Mouse (Mus musculus): ENCODE data around the gene Smim7. TPM values are rescaled to one million over a fixed set of nuclear protein-coding genes. Genes with fewer than 3 reads are reported as not detected.

The Smim7 gene
- polyA plus RNA-seq (2014; fragmentation: Nextera tagmentation; extraction: Ambion mirVana) = 101 and 114 TPM in 2 replicates

GRCm38 (mm10) chr8:72570633-72571610 is at the start of gene Smim7:
Gene Smim7, minus strand, starts transcription at chr8:72571088.
- no peaks in the 10 kb centered on the region for H3K27me3 ChIP-seq (ENCODE audit: control insufficient read depth, insufficient read depth, low read length)
- ATAC-seq (replicated peaks; ENCODE audit: insufficient number of reproducible peaks, low FRiP score, low TSS enrichment) = peak; percentile 97
- peak within 1 kb of the TSS; percentile 76 for H3K9ac ChIP-seq (ENCODE audit: low read depth, low read length)
- peaks cover 12% of the 10 kb centered on the region for H3K4me1 ChIP-seq (ENCODE audit: control insufficient read depth, insufficient read depth, low read length)
- H3K4me2 ChIP-seq = peak within 1 kb of the TSS; percentile 82
- H3K36me3 ChIP-seq (ENCODE audit: control insufficient read depth, insufficient read depth, low read length) = peaks cover 26% of the 10 kb centered on the region
- H3K4me3 ChIP-seq (ENCODE audit: low read depth, low read length) = peak within 1 kb of the TSS; percentile 69
- no peaks in the 10 kb centered on the region for H3K9me3 ChIP-seq (replicated peaks; ENCODE audit: control insufficient read depth, low read length)
- H3K27ac ChIP-seq (ENCODE audit: low read depth, low read length) = peak within 1 kb of the TSS; percentile 87
- under 1% methylated on average over 51 of the region's 52 CpGs for WGBS (ENCODE audit: insufficient replicate concordance)

GRCm38 (mm10) chr8:72590198-72590597 is 19.3 kb upstream of the Smim7 start:
- Histone ChIP-seq H3K36me3 (ENCODE audit: control insufficient read depth, insufficient read depth, low read length) (no peaks in the 10 kb centered on the region), H3K9me3 (replicated peaks; ENCODE audit: control insufficient read depth, low read length) (no peaks in the 10 kb centered on the region), H3K4me2 (no peak overlapping the region), H3K4me3 (ENCODE audit: low read depth, low read length) (no peak overlapping the region), H3K27ac (ENCODE audit: low read depth, low read length) (no peak overlapping the region), H3K9ac (ENCODE audit: low read depth, low read length) (no peak overlapping the region), H3K4me1 (ENCODE audit: control insufficient read depth, insufficient read depth, low read length) (no peaks in the 10 kb centered on the region), H3K27me3 (ENCODE audit: control insufficient read depth, insufficient read depth, low read length) (no peaks in the 10 kb centered on the region)
- WGBS (ENCODE audit: insufficient replicate concordance) = 60% methylated on average over 2 of the region's 2 CpGs
- no peak for ATAC-seq (replicated peaks; ENCODE audit: insufficient number of reproducible peaks, low FRiP score, low TSS enrichment)

DNA sequence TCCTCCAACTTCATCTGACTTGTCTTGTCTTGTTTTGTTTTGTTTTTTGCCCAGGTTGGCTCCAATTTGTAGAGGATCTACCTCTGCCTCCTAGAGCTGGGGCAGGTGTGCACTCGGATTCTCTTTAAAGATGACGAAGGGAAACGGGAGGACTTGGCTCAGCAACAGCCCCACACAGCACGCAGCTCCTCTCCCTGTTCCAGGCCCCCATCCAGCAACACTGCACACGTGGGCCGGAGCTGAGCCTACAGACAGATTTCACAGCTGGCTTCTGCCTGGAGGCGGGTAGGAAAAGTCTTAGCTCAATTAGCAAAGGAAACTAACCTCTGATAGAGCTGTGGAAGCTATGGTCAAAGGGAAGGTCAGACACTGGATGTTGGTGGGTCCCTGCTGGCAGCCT is 18.4 kb upstream of the Smim7 start:
- H3K27ac ChIP-seq (ENCODE audit: low read depth, low read length) = no peak overlapping the region
- no peaks in the 10 kb centered on the region for H3K9me3 ChIP-seq (replicated peaks; ENCODE audit: control insufficient read depth, low read length)
- no peak overlapping the region for H3K4me2 ChIP-seq
- 73% methylated on average over 7 of the region's 7 CpGs for WGBS (ENCODE audit: insufficient replicate concordance)
- H3K36me3 ChIP-seq (ENCODE audit: control insufficient read depth, insufficient read depth, low read length) = no peaks in the 10 kb centered on the region; the same call in 1 of the 2 replicates
- no peak overlapping the region for H3K9ac ChIP-seq (ENCODE audit: low read depth, low read length)
- H3K27me3 ChIP-seq (ENCODE audit: control insufficient read depth, insufficient read depth, low read length) = no peaks in the 10 kb centered on the region
- H3K4me3 ChIP-seq (ENCODE audit: low read depth, low read length) = no peak overlapping the region
- no peaks in the 10 kb centered on the region for H3K4me1 ChIP-seq (ENCODE audit: control insufficient read depth, insufficient read depth, low read length)
- no peak for ATAC-seq (replicated peaks; ENCODE audit: insufficient number of reproducible peaks, low FRiP score, low TSS enrichment)

- Histone ChIP-seq H3K4me2 (no peak overlapping the region), H3K4me3 (ENCODE audit: low read depth, low read length) (no peak overlapping the region), H3K4me1 (ENCODE audit: control insufficient read depth, insufficient read depth, low read length) (no peaks in the 10 kb centered on the region), H3K9ac (ENCODE audit: low read depth, low read length) (no peak overlapping the region), H3K36me3 (ENCODE audit: control insufficient read depth, insufficient read depth, low read length) (no peaks in the 10 kb centered on the region; the same call in 1 of the 2 replicates), H3K27ac (ENCODE audit: low read depth, low read length) (no peak overlapping the region), H3K27me3 (ENCODE audit: control insufficient read depth, insufficient read depth, low read length) (no peaks in the 10 kb centered on the region), H3K9me3 (replicated peaks; ENCODE audit: control insufficient read depth, low read length) (no peaks in the 10 kb centered on the region)
- ATAC-seq (replicated peaks; ENCODE audit: insufficient number of reproducible peaks, low FRiP score, low TSS enrichment) = no peak
- 81% methylated on average over 10 of the region's 10 CpGs for WGBS (ENCODE audit: insufficient replicate concordance)
Measured at GRCm38 (mm10) chr8:72588865-72589264, 18.0 kb upstream of the Smim7 start.

DNA sequence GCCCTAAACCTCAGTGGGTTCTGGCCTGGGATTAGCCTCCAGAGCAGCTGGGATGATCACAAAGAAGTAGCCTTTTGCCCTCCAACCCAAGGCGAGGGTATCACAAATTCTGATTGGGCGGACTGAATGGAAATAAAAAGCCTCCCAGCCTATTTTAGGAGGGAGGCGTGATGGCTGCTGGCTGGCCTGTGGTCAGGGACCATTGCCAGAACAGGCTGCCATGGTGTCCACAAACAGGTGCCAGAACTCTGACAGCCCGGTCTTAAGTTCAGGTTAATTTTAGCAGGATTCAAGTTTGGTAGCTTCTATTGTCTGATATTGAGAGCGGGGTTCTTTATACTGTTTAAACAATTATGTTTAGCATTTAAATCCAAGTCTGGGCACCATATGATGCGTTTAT is 16.9 kb upstream of the Smim7 start:
- WGBS (ENCODE audit: insufficient replicate concordance) = 66% methylated on average over 6 of the region's 6 CpGs
- Histone ChIP-seq H3K9ac (ENCODE audit: low read depth, low read length) (no peak overlapping the region), H3K27ac (ENCODE audit: low read depth, low read length) (no peak overlapping the region), H3K27me3 (ENCODE audit: control insufficient read depth, insufficient read depth, low read length) (no peaks in the 10 kb centered on the region), H3K4me1 (ENCODE audit: control insufficient read depth, insufficient read depth, low read length) (no peaks in the 10 kb centered on the region), H3K4me3 (ENCODE audit: low read depth, low read length) (no peak overlapping the region), H3K4me2 (no peak overlapping the region), H3K9me3 (replicated peaks; ENCODE audit: control insufficient read depth, low read length) (no peaks in the 10 kb centered on the region), H3K36me3 (ENCODE audit: control insufficient read depth, insufficient read depth, low read length) (no peaks in the 10 kb centered on the region; the same call in 1 of the 2 replicates)
- no peak for ATAC-seq (replicated peaks; ENCODE audit: insufficient number of reproducible peaks, low FRiP score, low TSS enrichment)

- no peak for ATAC-seq (replicated peaks; ENCODE audit: insufficient number of reproducible peaks, low FRiP score, low TSS enrichment)
- H3K4me2 ChIP-seq = no peak overlapping the region
Measured at GRCm38 (mm10) chr8:72584390-72584789, 13.5 kb upstream of the Smim7 start.

GRCm38 (mm10) chr8:72583056-72583771 is 12.3 kb upstream of the Smim7 start:
- H3K4me2 ChIP-seq = no peak overlapping the region
- no peak overlapping the region for H3K27ac ChIP-seq (ENCODE audit: low read depth, low read length)
- no peaks in the 10 kb centered on the region; the same call in 1 of the 2 replicates for H3K36me3 ChIP-seq (ENCODE audit: control insufficient read depth, insufficient read depth, low read length)
- H3K4me1 ChIP-seq (ENCODE audit: control insufficient read depth, insufficient read depth, low read length) = peaks cover 8% of the 10 kb centered on the region; the same call in 1 of the 2 replicates
- 69% methylated on average over 7 of the region's 7 CpGs for WGBS (ENCODE audit: insufficient replicate concordance)
- H3K27me3 ChIP-seq (ENCODE audit: control insufficient read depth, insufficient read depth, low read length) = no peaks in the 10 kb centered on the region
- H3K9me3 ChIP-seq (replicated peaks; ENCODE audit: control insufficient read depth, low read length) = no peaks in the 10 kb centered on the region
- no peak overlapping the region for H3K4me3 ChIP-seq (ENCODE audit: low read depth, low read length)
- no peak for ATAC-seq (replicated peaks; ENCODE audit: insufficient number of reproducible peaks, low FRiP score, low TSS enrichment)
- H3K9ac ChIP-seq (ENCODE audit: low read depth, low read length) = no peak overlapping the region

More at GRCm38 (mm10) chr8:72584390-72584789, 13.5 kb upstream of the Smim7 start:
- no peak overlapping the region for H3K4me3 ChIP-seq (ENCODE audit: low read depth, low read length)
- 55% methylated on average over 6 of the region's 6 CpGs for WGBS (ENCODE audit: insufficient replicate concordance)
- no peak overlapping the region for H3K9ac ChIP-seq (ENCODE audit: low read depth, low read length)
- no peaks in the 10 kb centered on the region; the same call in 1 of the 2 replicates for H3K36me3 ChIP-seq (ENCODE audit: control insufficient read depth, insufficient read depth, low read length)
- no peaks in the 10 kb centered on the region for H3K9me3 ChIP-seq (replicated peaks; ENCODE audit: control insufficient read depth, low read length)
- peak overlapping the region; percentile 50; the same call in 1 of the 2 replicates for H3K27ac ChIP-seq (ENCODE audit: low read depth, low read length)
- H3K4me1 ChIP-seq (ENCODE audit: control insufficient read depth, insufficient read depth, low read length) = 0 out of 2 replicates have a peak, but pooled peaks cover under 1% of the 10 kb centered on the region
- no peaks in the 10 kb centered on the region for H3K27me3 ChIP-seq (ENCODE audit: control insufficient read depth, insufficient read depth, low read length)

DNA sequence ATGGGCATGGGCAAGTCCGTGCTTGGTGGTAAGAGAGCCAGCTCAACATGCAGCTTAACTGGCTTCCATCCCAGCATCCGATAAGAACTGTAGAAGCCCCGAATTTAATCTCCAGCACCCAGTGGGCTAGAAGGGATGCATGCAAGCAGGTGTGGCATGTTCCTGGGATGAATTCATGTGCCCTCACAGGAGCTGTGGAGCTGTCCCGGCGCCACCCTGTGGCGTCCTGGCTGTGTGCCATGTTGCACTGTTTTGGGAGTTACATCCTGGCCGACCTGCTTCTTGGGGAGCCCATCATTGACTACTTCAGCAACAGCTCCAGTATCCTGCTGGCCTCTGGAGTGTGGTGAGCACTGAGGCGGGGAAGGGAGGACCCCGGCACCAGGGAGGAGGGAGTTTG is 8.5 kb upstream of the Smim7 start:
- Histone ChIP-seq H3K4me1 (ENCODE audit: control insufficient read depth, insufficient read depth, low read length) (peaks cover 16% of the 10 kb centered on the region; the same call in 1 of the 2 replicates), H3K4me2 (no peak overlapping the region), H3K4me3 (ENCODE audit: low read depth, low read length) (no peak overlapping the region), H3K36me3 (ENCODE audit: control insufficient read depth, insufficient read depth, low read length) (no peaks in the 10 kb centered on the region; the same call in 1 of the 2 replicates), H3K27me3 (ENCODE audit: control insufficient read depth, insufficient read depth, low read length) (no peaks in the 10 kb centered on the region), H3K27ac (ENCODE audit: low read depth, low read length) (no peak overlapping the region), H3K9ac (ENCODE audit: low read depth, low read length) (no peak overlapping the region), H3K9me3 (replicated peaks; ENCODE audit: control insufficient read depth, low read length) (no peaks in the 10 kb centered on the region)
- 65% methylated on average over 9 of the region's 9 CpGs for WGBS (ENCODE audit: insufficient replicate concordance)
- no peak for ATAC-seq (replicated peaks; ENCODE audit: insufficient number of reproducible peaks, low FRiP score, low TSS enrichment)
